Mouse (Mus musculus) ES-Bruce4 (cell line): ENCODE data around the gene H2-Eb2.

Experiments used
- CTCF ChIP-seq: IDR thresholded peaks from one replicate; pipeline ENCODE4 v1.8.1; 2011; ENCODE audit warnings: low read depth, low read length
- POLR2A ChIP-seq: IDR thresholded peaks from one replicate; pipeline ENCODE4 v1.8.1; 2011; ENCODE audit warnings: low read length; ENCODE audit not compliant: insufficient read depth

DNA sequence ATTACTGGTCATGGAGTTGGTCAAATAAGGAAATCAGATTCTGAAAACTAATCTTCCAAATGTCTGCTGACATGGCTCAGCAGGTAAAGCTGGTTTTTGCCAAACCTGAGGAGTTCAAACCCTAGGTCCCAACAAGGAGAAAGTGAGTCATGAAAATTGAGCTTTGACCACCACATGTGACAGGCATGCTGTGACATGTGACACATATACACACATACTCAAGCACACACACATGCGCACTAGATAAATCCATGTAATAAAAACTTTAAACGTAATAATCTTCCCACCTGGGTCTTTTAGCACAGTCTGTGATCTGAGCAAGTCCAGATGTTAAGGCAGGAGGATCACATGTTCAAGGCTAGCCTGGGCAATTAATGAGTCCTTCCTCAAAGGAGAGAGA is 21.7 kb upstream of the H2-Eb2 start:
- TF ChIP-seq CTCF = no peak
- no peak for TF ChIP-seq POLR2A
